Mouse (Mus musculus) hematopoietic stem cell, adult 5-6 weeks (primary cell): ENCODE results near the gene Egln3. TPM values are rescaled to one million over a fixed set of nuclear protein-coding genes. Genes with fewer than 3 reads are reported as not detected.

Experiments
- ATAC-seq, 2 experiments: fragments of 125-278 bp in 1 of 2; replicated peaks in 1 of 2; 2 replicates each; pipeline ENCODE4 v1.8.0; 2016 to 2017; ENCODE audit warnings: inconsistent platforms in 2 of 2, mild to moderate bottlenecking in 2 of 2, moderate number of reproducible peaks in 2 of 2, low read depth in 1 of 2, moderate TSS enrichment in 1 of 2; ENCODE audit not compliant: low FRiP score in 2 of 2, poor library complexity in 2 of 2, severe bottlenecking in 2 of 2, insufficient read depth in 1 of 2, low TSS enrichment in 1 of 2
- total RNA-seq: library from RNA; stranded (forward); fragments of 172-1452, 232-1000 nt; gene quantifications from 2 replicates; pipeline ENCODE4 v1.2.3, GENCODE M21; 2017

Egln3 gene
- total RNA-seq, result 15.8 and 18.0 TPM in 2 replicates

DNA sequence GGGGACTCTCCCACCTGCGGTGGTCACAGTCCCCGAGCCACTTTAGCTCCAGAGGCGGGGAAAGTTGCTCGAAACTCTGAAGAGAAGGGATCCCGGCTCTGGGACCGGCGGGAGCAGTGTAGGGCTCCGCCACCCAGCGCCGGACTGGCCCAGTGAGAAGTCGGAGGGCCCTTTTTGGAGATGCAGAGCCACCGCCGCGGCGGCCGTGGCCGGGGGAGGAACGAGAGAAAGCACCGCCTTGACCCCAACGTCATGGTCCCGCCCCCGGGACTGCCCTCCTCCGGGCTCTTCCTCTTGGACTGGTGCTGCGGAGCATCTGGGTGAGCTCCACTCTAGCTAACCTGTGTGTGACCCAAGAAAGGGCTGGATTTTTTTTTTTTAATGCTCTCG, at the start of gene Egln3:
Gene Egln3 (minus strand): TSS at position 205 of the 390 bp plus-strand sequence.
- ATAC-seq, result peak; percentile 86 to 92

DNA sequence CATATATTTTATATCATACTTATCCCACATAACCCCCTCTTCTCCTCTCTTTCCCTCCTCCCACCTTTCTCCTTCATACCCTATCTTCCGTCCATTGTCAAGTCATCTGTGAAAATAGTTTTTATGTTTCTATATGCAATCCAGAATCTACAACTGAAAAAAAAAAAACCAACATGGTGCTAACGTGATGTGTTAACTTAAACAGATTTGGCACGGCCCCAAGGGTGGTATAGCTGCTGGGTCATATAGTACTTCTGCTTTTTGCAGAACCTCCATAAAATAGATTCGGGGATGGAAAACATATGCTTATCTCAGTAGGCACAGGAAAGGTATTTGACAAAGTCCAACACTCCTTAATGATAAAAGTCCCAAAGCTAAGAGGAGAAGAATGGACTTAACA, 49.8 kb upstream of the Egln3 start:
- ATAC-seq, result no peak; a peak in 1 of 4 replicates

DNA sequence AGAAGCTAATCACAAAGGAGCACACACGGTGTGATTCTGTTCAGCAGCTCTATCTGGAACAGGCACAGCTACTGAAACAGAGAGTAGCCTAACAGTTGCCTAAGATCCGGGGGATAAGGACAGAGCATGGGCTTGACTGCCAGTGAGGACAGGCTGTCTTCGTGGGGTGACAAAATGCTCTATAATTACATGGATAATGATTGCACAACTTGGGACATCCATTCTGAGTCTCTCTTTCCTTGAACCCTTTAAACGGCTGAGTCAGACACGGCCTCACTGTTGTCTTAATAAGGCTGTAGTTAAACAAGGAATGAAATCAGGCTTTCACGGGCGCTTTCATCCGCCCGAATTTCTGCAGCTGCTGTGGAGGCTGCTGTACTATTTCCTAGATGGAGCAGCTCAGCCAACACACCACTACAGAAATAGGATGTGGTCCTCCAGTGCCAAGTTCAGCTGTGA, 48.3 kb upstream of the Egln3 start:
- no peak for ATAC-seq

DNA sequence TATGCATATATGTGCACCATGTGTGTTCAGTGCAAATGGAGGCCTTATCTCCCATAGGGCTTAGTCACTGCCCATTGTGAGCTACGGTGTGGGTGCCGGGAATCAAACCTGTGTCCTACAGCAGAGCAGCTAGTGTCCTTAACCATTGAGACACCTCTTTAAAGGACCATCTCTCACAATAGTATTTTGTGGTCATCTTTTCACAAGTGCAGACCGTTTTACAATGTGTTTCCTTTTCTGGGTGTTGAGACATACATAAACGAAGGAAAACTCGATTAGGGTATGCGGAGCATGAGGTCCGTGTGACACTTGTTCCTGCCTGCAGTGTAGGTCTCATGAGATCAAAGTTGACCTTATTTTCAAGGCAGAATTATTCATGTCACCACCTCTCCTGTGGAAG, 44.2 kb upstream of the Egln3 start:
- ATAC-seq, result no peak

DNA sequence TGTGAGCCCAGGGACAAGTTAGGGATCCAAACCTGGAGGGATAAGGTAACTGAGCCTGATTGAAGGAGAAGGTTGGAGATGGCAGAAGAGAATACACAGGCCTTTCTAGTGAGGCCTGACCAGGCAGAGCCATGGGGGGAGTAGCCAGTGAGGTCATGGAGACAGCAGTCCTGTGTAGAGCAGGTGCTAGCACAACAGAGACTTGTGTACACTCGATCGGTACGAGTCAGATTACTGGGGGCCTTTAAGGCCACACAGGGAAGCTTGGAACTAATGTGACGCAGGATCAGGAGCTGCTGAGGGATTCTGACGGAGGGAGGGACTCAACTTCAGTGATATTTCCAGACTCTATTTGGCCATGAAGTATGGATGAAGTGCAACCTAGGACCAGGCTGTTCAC, 39.5 kb upstream of the Egln3 start:
- ATAC-seq, result no peak

DNA sequence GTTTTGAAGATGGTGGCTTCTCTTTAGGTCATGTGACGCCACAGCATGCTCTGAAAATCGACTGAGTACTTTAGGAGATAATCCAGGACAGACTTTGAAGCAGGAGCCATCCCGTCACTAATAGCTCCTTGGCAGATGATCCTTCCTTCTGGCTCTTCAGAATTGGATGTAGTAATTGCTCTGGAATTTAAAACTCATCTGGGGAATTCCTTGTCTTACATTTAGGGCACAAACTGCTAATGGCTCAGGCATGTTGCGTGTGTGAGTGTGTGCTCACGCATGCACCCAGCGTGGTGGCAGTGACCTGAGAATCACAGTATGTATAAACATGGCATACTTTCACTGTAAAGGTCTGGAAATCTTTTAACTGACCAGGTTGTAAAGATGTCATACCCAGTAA, 38.3 kb upstream of the Egln3 start:
- no peak for ATAC-seq

DNA sequence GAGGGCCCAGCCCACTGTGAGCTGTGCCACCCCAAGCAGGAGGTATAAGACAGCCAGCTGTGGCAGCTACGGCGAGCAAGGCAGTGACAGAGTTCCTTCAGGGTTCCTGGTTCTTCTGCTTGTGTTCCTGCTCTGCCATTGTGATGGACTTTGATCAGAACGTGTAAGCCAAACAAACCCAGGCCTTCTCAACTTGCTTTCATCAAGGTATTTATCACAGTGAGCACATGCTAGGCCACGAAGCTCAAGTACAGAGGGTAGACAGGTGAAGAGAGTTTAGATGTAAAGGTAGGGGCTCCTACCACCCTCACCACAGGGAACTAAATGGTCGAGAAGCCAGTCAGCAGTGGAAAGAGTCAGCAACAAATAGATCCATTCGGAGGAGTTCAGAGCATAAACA, 30.1 kb upstream of the Egln3 start:
- ATAC-seq, result no peak

DNA sequence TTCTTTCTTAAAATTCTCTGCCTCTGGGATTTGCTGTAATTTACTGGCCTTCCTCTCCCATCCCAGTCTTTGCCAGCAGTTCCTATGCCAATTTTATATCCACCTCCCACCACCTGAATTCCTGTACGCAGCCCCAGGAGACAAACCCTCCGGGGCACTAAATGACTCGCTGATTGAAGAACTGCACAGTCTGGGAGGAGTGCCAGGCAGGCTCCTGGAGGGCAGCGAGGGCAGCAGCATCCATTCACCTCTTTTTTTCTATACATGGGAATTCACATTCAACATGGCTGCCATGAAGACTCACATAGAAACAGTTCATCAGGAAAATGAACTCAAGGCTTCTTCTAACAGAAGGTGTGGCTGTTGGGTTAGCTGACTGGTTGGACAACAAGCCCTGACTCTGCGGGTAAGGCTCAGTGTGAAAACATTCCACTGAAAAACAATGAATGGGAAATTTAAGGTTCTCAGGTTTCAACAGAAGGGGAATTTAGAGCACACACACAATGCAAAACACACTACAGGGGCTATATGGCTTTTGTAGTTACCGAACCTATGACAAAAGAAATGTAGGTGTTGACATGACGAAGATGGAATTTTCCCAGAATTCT, 29.4 kb upstream of the Egln3 start:
- ATAC-seq, result no peak

DNA sequence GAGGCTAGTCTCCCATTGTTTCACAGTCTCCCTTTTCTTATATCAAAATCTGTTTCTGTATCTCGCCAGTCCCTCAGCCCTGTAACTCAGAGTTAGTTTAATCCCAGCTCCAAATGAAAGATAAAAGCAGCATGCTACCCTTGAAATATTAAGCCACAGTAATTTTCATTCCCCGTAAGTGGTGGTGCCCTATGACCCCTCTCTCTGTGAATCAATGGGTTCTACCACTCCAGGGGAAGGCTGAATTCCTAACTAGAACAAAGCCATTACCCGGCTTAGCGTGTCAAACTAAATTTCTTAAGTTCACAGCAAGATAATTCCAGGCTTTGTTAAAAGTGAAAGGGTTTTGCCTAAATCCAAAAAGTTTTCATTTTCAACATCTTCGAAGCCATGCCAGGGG, 28.8 kb upstream of the Egln3 start:
- ATAC-seq, result no peak

DNA sequence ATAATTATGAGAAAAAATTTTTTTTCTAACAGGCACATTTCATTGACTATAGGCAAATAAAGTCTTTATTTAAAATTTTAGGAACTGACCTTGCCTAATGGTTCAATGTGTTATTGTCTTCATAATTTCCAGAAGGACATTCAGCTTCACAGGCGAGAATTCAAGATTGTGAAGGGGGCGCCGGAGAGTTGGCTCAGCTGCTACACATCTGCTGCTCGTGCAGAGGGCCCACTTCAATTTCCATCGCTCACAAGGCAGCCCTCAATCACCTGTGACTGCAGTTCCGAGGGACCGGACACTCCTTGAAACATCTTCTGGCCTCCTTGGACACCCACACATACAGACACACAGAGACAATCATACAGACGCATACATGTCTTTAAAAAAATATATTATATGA, 23.9 kb upstream of the Egln3 start:
- no peak for ATAC-seq

DNA sequence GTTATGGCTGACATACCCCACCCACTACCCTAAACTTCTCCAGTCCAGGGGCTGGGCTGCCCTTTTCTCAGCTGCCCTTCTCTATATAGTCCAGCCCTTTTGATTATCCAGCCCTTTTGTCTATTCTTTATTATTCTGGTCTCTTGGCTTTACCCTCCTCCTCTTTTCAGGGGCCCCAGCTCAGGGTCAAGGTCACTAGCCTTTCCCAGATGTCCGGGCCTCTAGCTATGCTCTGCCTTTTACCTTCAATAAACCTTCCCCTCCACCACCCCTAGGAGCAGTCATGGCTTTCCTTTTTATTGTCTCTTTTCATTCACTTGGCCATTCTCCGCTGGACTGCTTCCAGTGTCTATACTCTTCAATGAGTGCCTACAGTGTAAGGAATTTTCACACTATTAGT, 22.7 kb upstream of the Egln3 start:
- ATAC-seq, result no peak

DNA sequence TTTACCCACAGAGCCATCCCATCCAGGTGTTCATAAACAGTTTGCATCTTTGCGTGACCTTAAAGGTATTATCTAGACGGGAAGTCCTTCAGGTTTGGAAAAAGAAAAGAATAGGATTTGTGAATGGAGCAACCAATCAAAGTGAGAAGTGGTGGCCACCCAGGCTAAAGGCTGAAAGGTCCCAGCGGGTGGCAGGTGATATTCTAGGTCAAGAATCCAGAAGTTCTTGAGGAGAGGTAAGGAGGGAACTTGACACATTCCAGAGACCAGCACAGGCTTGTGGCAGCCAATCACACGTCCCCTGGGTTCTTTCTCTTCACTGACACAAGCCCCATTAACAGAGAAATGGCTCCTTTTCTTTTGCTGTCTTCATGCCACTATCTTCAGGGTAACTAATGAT, 21.9 kb upstream of the Egln3 start:
- no peak for ATAC-seq

DNA sequence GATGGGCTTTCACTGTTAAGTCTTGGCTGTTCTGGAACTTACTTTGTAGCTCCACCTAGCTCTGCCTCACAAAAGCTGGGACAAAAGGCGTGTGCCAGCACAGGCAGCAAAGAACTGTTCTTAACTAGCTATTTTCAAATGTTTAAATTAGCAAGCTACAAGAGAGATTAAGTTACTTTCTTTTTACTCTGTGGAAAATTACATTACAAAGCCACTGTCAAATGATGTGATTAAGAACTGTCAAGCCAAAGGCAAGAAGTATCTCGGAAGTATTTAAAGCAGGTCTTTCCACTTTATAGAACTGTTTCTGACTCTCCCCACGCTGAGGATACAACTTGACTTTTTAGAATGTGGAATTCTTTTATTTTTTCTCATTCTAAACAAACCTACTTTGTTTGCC, 21.4 kb upstream of the Egln3 start:
- no peak for ATAC-seq

DNA sequence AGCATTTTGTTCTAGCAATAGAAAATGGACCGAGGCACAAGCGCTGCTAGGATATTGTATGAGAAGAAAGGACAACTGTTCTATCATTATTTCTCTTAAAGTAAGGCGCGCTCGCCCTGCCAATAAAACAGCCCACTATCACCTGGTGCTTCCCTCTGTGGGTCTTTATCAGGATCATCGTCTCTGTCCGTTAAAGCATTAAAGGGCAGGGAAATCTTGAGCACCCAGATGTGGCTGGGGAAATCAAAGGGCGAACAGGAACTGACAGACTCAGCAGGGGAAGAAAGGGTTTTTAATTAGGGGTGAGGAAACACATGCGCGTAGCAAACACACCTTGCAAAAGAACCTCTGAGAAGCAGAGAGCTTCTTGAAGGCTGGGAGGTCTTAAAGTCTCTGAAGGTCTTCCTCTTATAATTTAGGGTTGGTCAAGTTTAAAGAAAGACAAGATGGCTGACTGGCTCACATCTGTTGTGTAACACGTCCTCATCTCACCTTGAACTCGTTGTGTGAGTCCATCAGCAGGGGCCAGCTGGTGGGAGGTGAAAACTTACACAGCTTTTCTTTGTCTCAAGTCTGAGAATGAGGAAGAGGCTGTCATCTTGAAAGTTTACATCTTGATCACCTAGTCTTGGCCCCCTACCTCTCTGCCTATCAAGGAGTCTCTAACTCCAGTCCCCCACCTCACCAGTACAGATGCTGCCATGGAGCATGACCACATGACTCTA, 18.5 kb upstream of the Egln3 start:
- no peak for ATAC-seq

DNA sequence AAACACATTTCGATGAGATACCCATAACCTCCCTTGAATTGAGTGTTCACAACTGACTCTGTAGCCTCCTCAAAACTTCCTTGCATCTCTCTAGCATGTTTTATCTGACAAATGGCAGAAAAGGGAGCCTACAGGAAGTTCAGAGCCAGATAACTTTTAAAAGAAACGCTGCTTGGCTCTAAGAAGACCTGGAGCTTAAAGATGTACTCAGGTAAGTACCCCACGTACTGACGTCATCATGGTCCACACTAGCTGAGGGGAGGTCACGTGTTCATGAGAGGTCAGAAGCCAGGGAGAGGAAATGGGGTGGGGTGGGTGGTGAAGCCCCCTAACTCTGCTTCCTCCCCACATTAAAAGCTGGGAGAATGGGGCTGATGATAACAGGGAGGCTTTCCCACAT, 13.0 kb upstream of the Egln3 start:
- ATAC-seq, result no peak

DNA sequence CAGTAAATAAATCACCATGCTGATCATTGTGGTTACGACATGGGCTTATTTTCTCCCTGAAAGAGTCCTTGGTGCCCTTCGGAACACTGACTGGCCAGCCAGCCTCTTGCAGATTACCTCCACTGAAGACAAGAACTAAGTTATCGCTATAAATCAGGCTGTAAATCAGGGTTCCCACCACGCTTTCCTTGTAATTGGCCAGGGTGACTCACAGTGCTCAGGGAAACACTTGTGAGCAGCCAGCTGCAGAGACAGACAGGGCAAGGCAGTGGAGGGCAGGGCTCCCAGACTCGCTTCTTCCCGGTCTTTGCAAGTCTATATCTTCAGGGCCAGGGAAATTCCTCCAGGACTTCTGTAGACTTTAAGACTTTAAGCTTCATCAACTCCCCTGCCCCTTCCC, 10.8 kb upstream of the Egln3 start:
- no peak for ATAC-seq

DNA sequence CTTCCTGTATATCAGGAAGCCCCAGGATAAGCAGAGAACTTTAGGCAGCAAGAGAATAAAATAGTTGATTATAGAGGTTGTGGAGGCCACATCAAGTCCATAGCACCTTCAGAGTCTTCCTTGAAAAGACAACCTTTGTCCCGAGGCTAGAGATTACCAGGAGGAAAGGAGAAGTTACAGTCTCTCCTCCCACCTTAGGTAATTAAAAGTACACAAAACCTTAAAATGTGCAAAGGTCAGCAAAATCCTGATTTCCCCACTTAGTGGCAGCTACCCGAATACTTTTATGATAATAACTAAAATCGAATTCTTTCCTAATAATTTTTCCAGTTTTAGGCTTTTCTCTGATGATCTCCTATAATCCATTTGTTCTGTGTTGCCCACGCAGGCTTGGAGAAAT, 10.2 kb upstream of the Egln3 start:
- no peak for ATAC-seq

DNA sequence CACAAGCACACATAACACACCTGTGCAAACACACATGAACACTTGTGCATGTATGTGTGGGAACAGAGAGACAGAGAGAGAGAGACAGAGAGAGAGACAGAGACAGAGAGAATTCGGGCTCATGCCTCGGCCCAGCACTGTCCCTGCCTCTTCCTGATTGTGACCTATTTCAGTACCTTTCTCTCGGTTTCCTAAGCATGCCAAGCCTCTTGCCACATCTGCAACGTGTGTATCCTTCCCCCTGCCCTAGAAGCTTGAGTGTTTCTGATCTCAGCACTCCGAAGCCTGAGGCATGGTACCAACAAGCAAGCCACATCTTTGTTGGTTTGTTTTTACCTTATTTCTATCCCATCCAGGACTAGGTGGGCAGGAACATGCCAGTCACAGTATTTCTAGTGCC, 9.6 kb upstream of the Egln3 start:
- ATAC-seq, result peak in 1 of 2 experiments; percentile 66; a peak in 1 of 4 replicates

DNA sequence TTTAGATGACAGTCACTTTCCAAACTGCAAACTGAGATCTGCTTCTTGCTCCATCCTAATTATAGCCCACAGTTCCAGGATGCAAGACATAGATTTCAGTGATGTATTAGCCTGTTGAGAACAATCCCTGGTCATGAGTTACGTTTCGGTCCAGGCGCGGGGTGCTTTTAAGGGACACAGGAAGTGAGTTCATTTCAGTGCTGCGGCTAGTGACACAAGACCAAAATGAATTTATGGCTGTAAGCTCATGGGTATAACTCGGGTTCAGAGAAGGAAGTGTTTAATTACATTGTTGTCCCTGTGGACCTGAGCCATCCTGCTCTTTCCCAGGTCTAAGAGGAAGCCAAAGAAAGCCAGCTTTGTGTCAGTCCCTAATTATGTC, 5.5 kb upstream of the Egln3 start:
- peak; percentile 37 to 59; a peak in 3 of 4 replicates for ATAC-seq
